Mouse (Mus musculus): Measurements from ENCODE around the gene Siah2.

Gene Siah2

GRCm38 (mm10) chr3:58691997-58692721, at the start of gene Siah2:
TSS of gene Siah2 (minus strand) at chr3:58692400.
- peak; percentile 98 for DNase-seq (ENCODE audit: low read depth, low spot score)

GRCm38 (mm10) chr3:58739536-58739935, 47.3 kb upstream of the Siah2 start:
- no peak for DNase-seq (ENCODE audit: low read depth, low spot score)

- DNase-seq (ENCODE audit: low read depth, low spot score) = no peak
Measured at GRCm38 (mm10) chr3:58738346-58739089, 46.3 kb upstream of the Siah2 start.

GRCm38 (mm10) chr3:58731520-58731919, 39.3 kb upstream of the Siah2 start:
- no peak for DNase-seq (ENCODE audit: low read depth, low spot score)

GRCm38 (mm10) chr3:58730580-58730979, 38.4 kb upstream of the Siah2 start:
- no peak for DNase-seq (ENCODE audit: low read depth, low spot score)

GRCm38 (mm10) chr3:58729549-58729948, 37.3 kb upstream of the Siah2 start:
- no peak for DNase-seq (ENCODE audit: low read depth, low spot score)

- no peak for DNase-seq (ENCODE audit: low read depth, low spot score)
Measured at GRCm38 (mm10) chr3:58727601-58728000, 35.4 kb upstream of the Siah2 start.

- DNase-seq (ENCODE audit: low read depth, low spot score) = peak; percentile 80
Measured at GRCm38 (mm10) chr3:58727012-58727411, 34.8 kb upstream of the Siah2 start.

GRCm38 (mm10) chr3:58726374-58726773, 34.2 kb upstream of the Siah2 start:
- no peak for DNase-seq (ENCODE audit: low read depth, low spot score)

- DNase-seq (ENCODE audit: low read depth, low spot score) = no peak
Measured at GRCm38 (mm10) chr3:58724815-58725214, 32.6 kb upstream of the Siah2 start.

- DNase-seq (ENCODE audit: low read depth, low spot score) = no peak
Measured at GRCm38 (mm10) chr3:58723656-58724055, 31.5 kb upstream of the Siah2 start.

GRCm38 (mm10) chr3:58719461-58720230, 27.4 kb upstream of the Siah2 start:
- peak; percentile 78 for DNase-seq (ENCODE audit: low read depth, low spot score)

GRCm38 (mm10) chr3:58716705-58717104, 24.5 kb upstream of the Siah2 start:
- no peak for DNase-seq (ENCODE audit: low read depth, low spot score)

GRCm38 (mm10) chr3:58714767-58715166, 22.6 kb upstream of the Siah2 start:
- DNase-seq (ENCODE audit: low read depth, low spot score) = no peak

- peak; percentile 33 for DNase-seq (ENCODE audit: low read depth, low spot score)
Measured at GRCm38 (mm10) chr3:58714034-58714433, 21.8 kb upstream of the Siah2 start.

- DNase-seq (ENCODE audit: low read depth, low spot score) = no peak
Measured at GRCm38 (mm10) chr3:58713191-58713590, 21.0 kb upstream of the Siah2 start.

GRCm38 (mm10) chr3:58704547-58704946, 12.3 kb upstream of the Siah2 start:
- DNase-seq (ENCODE audit: low read depth, low spot score) = no peak

- no peak for DNase-seq (ENCODE audit: low read depth, low spot score)
Measured at GRCm38 (mm10) chr3:58703748-58704147, 11.5 kb upstream of the Siah2 start.

GRCm38 (mm10) chr3:58702329-58702728, 10.1 kb upstream of the Siah2 start:
- DNase-seq (ENCODE audit: low read depth, low spot score) = no peak

GRCm38 (mm10) chr3:58701441-58701840, 9.2 kb upstream of the Siah2 start:
- DNase-seq (ENCODE audit: low read depth, low spot score) = no peak

- DNase-seq (ENCODE audit: low read depth, low spot score) = no peak
Measured at GRCm38 (mm10) chr3:58697926-58698325, 5.7 kb upstream of the Siah2 start.

GRCm38 (mm10) chr3:58696806-58697205, 4.6 kb upstream of the Siah2 start:
- DNase-seq (ENCODE audit: low read depth, low spot score) = no peak

All from brain, adult 2 months (tissue).